Mouse (Mus musculus) megakaryocyte, embryonic 14.5 days (primary cell): Measurements from ENCODE around the gene Map3k3.

Experiments used
- FLI1 ChIP-seq: IDR thresholded peaks from 2 replicates; pipeline ENCODE4 v1.6.1; 2012; ENCODE audit warnings: low read length, inconsistent platforms, mixed read lengths
- GATA1 ChIP-seq: IDR thresholded peaks from 3 replicates; pipeline ENCODE4 v1.6.1; 2012; ENCODE audit warnings: mixed read lengths, low read length, inconsistent platforms, borderline replicate concordance

GRCm38 (mm10) chr11:106193371-106194154 is 109.2 kb downstream of the Map3k3 start:
- TF ChIP-seq GATA1 (no peak), FLI1 (no peak)
